Mouse (Mus musculus) midbrain, embryonic 14.5 days (tissue): Measurements from ENCODE around the gene Dtl. TPM values are rescaled to one million over a fixed set of nuclear protein-coding genes. Genes with fewer than 3 reads are reported as not detected.

Experiments
- polyA plus RNA-seq: library from polyadenylated mRNA; unstranded; fragments of >200 nt; fragmentation: Nextera tagmentation; extraction: Ambion mirVana; gene quantifications from 2 replicates; pipeline ENCODE4 v1.2.1, GENCODE M21; 2014

Gene Dtl
- polyA plus RNA-seq, 1 experiment from 2014 or later = 10.4 TPM

Other genes starting within 250 kb of the Dtl start
- gene Tmem206, start 249.6 kb downstream of the Dtl start, polyA plus RNA-seq = 41.1 and 47.1 TPM in 2 replicates
- 8.5 TPM in 2 replicates for gene Ppp2r5a, start 172.3 kb downstream of the Dtl start, polyA plus RNA-seq
- gene Ints7, start 92 bp upstream of the Dtl start, polyA plus RNA-seq = 32.0 and 43.6 TPM in 2 replicates
- gene Lpgat1, start 142.3 kb upstream of the Dtl start, polyA plus RNA-seq = 51.6 and 55.8 TPM in 2 replicates
- 3.3 and 10.5 TPM in 2 replicates for gene Nek2, start 245.9 kb upstream of the Dtl start, polyA plus RNA-seq